Mouse (Mus musculus) erythroblast, embryonic 14.5 days (primary cell): ENCODE results near the gene Rit1.

Experiments used
- GATA1 ChIP-seq: IDR thresholded peaks from 2 replicates; pipeline ENCODE4 v1.6.1; 2012; ENCODE audit warnings: low read length, inconsistent platforms, mixed read lengths
- TAL1 ChIP-seq: IDR thresholded peaks from 3 replicates; pipeline ENCODE4 v1.6.1; 2012; ENCODE audit warnings: low read length, inconsistent platforms, mixed read lengths

GRCm38 (mm10) chr3:88714725-88715124 lies 1.9 kb upstream of the Rit1 start:
- TF ChIP-seq TAL1 (no peak), GATA1 (no peak)
